Mouse (Mus musculus) lung, adult 2 months (tissue): ENCODE data around the gene Pdzd7. TPM values are rescaled to one million over a fixed set of nuclear protein-coding genes. Genes with fewer than 3 reads are reported as not detected.
A peak's percentile ranks its signal among the peaks of the same experiment; 100 is the strongest.

Experiments
- DNase-seq: peaks from one replicate; pipeline ENCODE4 v3.0.0; 2022
- H3K4me1 ChIP-seq: fragments of 200-500 bp; 2 replicates; pipeline ENCODE4 v1.6.1; 2011; ENCODE audit warnings: low read length; ENCODE audit not compliant: control insufficient read depth, insufficient read depth
- H3K4me3 ChIP-seq: fragments of 200-500 bp; replicated peaks from 2 replicates; pipeline ENCODE3; 2011; ENCODE audit warnings: low read depth, mild to moderate bottlenecking, control low read depth, low read length; ENCODE audit errors: extremely low read depth
- CTCF ChIP-seq: fragments of 200-500 bp; IDR thresholded peaks from 2 replicates; pipeline ENCODE4 v1.5.1; 2011; ENCODE audit warnings: mild to moderate bottlenecking, low read length, control low read depth; ENCODE audit not compliant: insufficient read depth
- POLR2A ChIP-seq: fragments of 200-500 bp; IDR thresholded peaks from 2 replicates; pipeline ENCODE4 v1.6.1; 2011; ENCODE audit warnings: low read depth, mild to moderate bottlenecking, control low read depth, low read length, borderline replicate concordance; ENCODE audit errors: extremely low read depth
- WGBS: fragments of 180-500 bp; shearing (Covaris S2); methylation state at CpG from one replicate; pipeline ENCODE4 v1.1.7; 2018; 5-methylcytosine and 5-hydroxymethylcytosine counted together
- polyA plus RNA-seq: library from polyadenylated mRNA; depleted of rRNA; stranded (reverse); fragments of >200 nt; gene quantifications from 2 replicates; pipeline ENCODE4 v1.2.3, GENCODE M21; 2012

Pdzd7 gene
- polyA plus RNA-seq, 1 experiment = 0.64 TPM

DNA sequence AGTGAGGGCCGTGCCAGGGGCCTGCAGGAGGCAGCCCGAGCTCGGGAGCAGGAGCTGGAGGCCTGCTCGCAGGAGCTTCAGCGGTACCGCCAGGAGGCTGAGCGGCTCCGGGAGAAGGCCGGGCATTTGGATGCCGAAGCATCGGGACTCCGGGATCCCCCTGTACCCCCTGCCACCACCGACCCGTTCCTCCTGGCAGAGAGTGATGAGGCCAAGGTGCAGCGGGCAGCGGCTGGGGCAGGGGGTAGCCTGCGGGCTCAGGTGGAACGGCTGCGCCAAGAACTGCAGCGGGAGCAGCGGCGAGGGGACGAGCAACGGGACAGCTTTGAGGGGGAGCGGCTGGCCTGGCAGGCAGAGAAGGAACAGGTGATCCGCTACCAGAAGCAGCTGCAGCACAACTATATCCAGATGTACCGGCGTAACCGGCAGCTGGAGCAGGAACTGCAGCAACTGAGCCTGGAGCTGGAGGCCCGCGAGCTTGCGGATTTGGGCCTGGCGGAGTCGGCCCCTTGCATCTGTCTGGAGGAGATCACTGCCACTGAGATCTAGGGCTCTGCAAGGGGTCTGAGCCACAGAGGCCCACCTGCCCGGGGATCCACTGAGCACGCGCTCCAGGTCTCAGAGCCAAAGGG, 19.5 kb downstream of the Pdzd7 start:
- 92% methylated on average over 37 of the region's 37 CpGs for WGBS
- no peak for TF ChIP-seq POLR2A
- TF ChIP-seq CTCF = no peak
- DNase-seq = no peak
- H3K4me1 ChIP-seq = peaks cover 3% of the 10 kb centered on the region
- H3K4me3 ChIP-seq = no peak overlapping the region

DNA sequence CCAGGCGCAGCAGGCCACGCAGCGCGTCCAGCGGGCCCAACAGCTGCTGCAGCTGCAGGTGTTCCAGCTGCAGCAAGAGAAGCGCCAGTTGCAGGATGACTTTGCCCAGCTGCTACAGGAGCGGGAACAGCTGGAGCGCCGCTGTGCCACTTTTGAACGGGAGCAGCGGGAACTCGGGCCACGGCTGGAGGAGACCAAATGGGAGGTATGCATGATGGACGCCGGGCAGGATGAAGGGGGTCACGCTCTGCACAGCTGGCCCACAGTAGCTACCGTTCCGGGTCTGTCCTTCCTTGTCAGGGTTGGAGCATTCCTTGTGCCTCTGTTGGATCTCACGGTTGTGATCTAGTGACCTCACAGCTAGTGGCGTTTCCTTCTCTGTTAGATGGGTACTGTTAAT, 20.7 kb downstream of the Pdzd7 start:
- 80% methylated on average over 20 of the region's 20 CpGs for WGBS
- TF ChIP-seq CTCF (no peak), POLR2A (no peak)

DNA sequence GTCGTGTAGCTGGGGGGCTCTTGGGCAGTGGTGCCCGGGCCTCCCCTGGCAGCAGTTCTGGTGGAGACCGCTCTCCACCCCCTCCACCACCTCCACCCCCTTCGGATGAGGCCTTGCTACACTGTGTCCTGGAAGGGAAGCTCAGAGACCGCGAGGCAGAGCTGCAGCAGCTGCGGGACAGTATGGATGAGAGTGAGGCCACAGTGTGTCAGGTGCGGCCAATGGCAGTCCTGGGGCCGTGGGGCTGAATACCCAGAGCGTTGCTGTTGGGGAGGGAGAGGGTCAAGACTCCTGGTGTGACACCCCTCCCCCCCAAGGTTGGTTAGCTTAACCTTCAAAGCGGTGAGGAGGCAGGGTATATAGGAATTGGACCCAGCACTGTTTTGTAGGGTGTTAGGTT, 21.5 kb downstream of the Pdzd7 start:
- 78% methylated on average over 11 of the region's 11 CpGs for WGBS
- no peak for DNase-seq

More for the DNA sequence above, 20.7 kb downstream of the Pdzd7 start:
- DNase-seq = no peak
- Histone ChIP-seq H3K4me3 (no peak overlapping the region), H3K4me1 (peaks cover 6% of the 10 kb centered on the region; the same call in 1 of the 2 replicates)

DNA sequence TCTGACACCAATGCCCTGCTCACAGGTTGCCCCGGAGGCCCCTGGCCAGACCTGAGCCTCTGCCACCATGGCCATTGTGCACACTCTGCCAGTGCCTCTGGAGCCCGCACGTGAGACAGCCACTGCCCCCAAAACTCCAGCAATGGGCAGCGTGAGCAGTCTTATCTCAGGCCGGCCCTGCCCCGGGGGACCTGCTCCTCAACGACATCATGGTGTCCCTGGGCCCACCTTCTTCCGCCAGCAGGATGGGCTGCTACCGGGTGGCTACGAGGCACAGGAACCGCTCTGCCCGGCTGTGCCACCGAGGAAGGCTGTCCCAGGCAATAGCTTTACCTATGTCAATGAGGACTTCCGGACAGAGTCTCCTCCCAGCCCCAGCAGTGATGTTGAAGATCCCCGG, 24.2 kb downstream of the Pdzd7 start:
- Histone ChIP-seq H3K4me1 (peaks cover 13% of the 10 kb centered on the region), H3K4me3 (no peak overlapping the region)
- no peak for DNase-seq
- TF ChIP-seq CTCF (no peak), POLR2A (no peak)
- WGBS = 68% methylated on average over 15 of the region's 15 CpGs

More for the DNA sequence above, 21.5 kb downstream of the Pdzd7 start:
- Histone ChIP-seq H3K4me3 (no peak overlapping the region), H3K4me1 (peaks cover 8% of the 10 kb centered on the region)
- TF ChIP-seq POLR2A (no peak), CTCF (no peak)

DNA sequence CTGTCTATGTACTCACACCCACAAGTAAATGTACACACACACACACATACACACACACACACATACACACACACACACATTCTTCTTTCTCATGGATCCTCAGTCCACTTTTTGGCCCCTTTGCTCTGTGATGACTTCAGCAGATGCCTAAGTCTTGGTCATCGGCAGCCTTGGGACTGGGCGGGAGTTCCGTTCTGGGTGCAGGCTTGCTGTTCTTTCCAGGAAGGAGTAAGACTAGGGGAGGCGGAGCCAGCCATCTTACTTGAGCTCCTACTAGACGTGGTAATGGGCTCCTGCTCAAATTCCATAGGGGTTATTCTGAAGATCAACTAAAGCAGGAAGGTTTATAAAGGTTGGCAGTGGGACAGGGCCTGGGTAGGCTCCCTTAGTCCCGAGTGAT, 25.2 kb downstream of the Pdzd7 start:
- no peak for DNase-seq
- WGBS = 26% methylated on average over 6 of the region's 6 CpGs
- Histone ChIP-seq H3K4me1 (peaks cover 13% of the 10 kb centered on the region), H3K4me3 (no peak overlapping the region)
- no peak for TF ChIP-seq CTCF
- TF ChIP-seq POLR2A = no peak

DNA sequence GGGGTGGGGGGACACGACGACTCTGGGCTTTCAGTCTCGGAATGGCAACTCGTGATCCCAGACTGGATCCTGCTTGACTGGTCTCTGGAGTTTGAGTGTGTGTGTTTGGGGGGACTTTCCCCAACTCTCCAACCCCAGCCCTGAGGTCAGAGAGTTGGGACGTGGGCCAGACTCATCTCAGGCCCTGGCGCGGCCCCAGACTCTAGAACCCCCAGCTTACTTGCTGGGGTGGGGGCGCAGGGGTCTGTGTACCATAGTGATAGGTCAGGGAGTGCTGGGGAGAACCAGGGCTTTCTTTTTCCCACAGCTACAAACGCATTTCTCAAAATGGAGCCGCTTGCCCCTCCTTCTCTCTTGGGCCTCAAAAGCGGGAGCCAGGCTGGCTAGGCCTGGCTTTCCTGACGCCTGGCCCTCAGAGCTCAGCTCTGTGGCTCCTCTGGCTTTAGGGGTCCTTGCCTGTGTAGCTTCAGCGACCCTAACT, 27.1 kb downstream of the Pdzd7 start:
- Histone ChIP-seq H3K4me1 (peaks cover 13% of the 10 kb centered on the region), H3K4me3 (peak overlapping the region; percentile 89)
- 10% methylated on average over 13 of the region's 13 CpGs for WGBS
- TF ChIP-seq CTCF = no peak
- no peak for TF ChIP-seq POLR2A
- DNase-seq = no peak

DNA sequence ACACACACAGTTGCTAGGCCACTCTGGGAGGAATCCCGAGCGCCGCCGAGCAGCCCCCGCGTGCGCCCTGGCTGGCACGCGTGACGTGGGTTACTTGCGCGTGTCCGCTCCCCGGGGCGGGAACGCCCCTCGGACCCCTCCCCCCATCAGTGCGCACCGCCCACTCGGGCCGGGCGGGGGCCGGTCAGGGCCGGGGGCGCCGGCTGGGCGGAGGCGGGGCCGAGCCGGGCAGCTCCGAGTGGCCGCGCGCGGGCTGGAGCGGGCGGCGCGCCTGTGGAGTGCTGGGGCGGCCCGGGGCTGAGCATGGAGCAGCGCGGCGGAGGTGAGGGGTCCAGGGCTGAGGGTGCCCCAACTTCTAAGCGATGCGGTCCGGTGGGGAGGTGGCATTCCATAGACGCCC, 27.6 kb downstream of the Pdzd7 start:
- Histone ChIP-seq H3K4me3 (peak overlapping the region; percentile 89), H3K4me1 (peaks cover 13% of the 10 kb centered on the region)
- under 1% methylated on average over 48 of the region's 48 CpGs for WGBS
- peak; percentile 39; the same call in 1 of the 2 replicates for TF ChIP-seq POLR2A
- no peak for TF ChIP-seq CTCF
- peak; percentile 86 for DNase-seq

DNA sequence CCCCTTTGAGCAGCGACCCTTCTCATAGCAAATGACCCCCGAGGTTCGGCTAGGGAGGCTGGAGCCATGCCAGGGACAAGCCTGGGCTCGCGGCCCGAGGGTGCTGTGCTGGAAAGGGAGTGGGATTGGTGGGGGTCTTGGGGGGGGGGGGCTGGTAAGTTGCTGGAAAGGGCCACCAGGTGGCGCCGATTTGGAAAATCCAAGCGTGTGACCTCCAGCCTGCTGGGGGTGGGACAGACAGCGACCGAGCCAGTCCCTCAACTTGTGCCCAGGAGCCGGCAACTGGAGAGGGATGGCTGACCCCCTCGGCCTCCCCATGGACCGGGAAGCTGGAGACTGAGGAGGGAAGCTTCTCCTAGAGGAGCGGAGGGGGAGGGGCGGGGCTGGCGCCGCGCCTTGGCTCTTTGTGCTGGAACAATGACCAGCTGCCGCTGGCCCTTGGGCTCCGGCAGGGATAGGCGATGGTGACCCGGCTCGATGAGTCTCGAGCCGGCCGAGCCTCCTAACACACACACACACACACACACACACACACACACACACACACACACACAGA, 28.2 kb downstream of the Pdzd7 start:
- H3K4me1 ChIP-seq = peaks cover 13% of the 10 kb centered on the region

DNA sequence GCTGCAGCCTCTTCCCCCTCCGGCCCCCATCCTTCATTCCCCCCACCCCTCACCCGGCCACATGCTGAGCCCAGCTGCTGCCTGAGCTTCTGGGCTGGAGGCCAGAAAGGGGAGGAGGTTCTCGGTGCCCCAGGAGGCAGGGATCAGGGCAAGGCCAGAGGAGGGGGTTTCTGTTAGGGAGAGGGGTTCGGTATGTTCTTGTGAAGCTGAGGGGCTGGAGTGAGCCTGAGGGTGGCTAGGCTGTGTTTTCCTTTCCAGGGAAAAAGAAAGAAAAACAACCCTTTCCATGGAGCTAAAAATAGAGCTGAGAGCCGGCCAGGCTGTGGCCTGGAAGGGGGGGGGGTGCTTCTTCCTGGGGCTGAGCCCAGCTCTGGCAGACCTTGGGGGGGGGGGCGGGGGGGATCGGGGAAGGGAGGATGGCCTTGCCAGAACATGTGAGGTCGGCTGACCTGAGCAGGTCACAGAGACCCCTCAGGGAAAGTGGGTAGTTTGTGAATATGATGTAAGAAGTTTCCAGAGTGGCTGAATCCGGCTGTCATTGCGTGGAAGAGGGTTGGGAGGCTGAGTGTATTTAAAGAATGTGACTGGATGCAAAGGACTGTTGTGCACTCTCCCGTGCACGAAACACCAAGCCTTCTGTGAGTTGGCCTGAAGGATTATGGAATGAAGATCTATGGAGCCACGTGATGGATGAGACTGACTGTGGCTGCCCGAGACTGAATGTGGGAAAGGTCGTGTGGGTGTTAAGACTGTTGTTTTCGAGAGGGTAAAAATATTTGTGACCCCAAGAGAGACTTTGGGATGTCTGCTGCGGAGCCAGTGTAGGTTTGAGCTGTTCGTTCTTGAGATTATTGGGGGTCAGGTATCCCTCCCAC, 28.9 kb downstream of the Pdzd7 start:
- peak; percentile 78 for DNase-seq
- Histone ChIP-seq H3K4me1 (peaks cover 13% of the 10 kb centered on the region), H3K4me3 (peak overlapping the region; percentile 68)
- WGBS = 2% methylated on average over 17 of the region's 18 CpGs
- TF ChIP-seq POLR2A = peak; percentile 48; the same call in 1 of the 2 replicates
- no peak for TF ChIP-seq CTCF

More for the DNA sequence above, 28.2 kb downstream of the Pdzd7 start:
- H3K4me3 ChIP-seq = peak overlapping the region; percentile 89
- DNase-seq = peak; percentile 81
- peak; percentile 20; the same call in 1 of the 2 replicates for TF ChIP-seq CTCF
- TF ChIP-seq POLR2A = peak; percentile 36; the same call in 1 of the 2 replicates
- whole genome bisulfite sequencing = 0% methylated on average over 20 of the region's 27 CpGs
